Mouse (Mus musculus): Measurements from ENCODE around the gene Pdzrn3. TPM values are rescaled to one million over a fixed set of nuclear protein-coding genes. Genes with fewer than 3 reads are reported as not detected.

Gene Pdzrn3
- total RNA-seq, 2 experiments from 2014 or later: 22.8 to 23.0 TPM

- no peak for DNase-seq (ENCODE audit: low spot score in 2 of 2)
Observed at GRCm38 (mm10) chr6:101329499-101329898, 48.2 kb downstream of the Pdzrn3 start.

DNA sequence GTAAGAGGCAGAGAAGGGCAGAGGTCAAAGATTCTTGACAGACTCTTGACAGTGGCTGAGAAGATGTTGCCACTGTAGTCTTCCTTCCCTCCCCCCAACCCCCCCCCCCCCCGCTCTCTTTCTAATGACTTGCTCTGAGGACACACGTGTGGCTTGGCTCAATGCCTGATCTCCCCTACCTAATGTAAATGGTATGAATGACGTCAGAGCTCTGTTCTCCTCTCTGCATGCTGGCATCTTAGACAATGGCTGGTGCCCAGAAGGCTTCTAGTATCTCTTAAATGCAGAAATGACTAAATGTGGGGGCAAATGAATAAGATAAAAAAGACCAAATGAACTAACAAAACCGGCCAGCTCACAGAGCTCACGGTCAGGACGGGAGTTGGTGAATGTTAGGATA lies 49.2 kb downstream of the Pdzrn3 start:
- DNase-seq (ENCODE audit: low spot score in 2 of 2): no peak

DNA sequence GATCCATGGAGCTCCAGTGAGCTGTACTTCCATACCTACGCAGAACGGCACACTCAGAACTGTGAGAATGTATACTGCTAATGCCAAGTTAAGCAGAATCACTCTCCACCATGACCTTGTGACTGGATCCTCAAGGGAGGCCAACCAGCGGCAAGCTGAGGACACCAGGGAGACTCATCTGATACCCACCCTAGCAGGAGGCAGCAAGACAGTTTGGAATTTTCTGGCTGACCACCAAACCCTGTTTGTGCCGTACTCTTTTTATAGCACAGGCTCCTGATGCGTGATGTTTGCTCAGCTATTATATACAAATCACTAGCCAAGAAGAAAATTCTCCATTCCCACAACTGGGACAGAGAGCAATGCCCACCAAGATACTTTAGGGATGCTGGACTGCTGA lies 50.0 kb downstream of the Pdzrn3 start:
- no peak for DNase-seq (ENCODE audit: low spot score in 2 of 2)

DNA sequence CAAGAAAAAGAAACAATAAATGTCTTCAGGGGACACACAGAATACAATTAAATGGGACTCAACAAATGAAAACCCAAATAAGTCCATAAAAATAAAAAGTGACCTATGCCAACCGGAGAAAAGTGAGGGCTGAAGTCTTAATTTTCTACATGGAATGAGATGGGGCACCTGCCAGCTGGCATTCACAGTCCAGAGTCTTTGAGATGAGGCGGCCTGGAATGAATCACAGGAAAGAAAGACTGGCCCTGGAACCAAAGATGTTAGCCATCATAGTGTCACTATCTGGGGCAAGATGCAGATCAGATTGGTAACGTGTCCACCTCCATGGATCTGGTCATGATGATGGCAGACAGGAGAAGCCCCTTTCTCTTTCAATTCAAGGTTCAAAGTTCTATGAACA lies 50.5 kb downstream of the Pdzrn3 start:
- DNase-seq (ENCODE audit: low spot score in 2 of 2): no peak

- no peak for DNase-seq (ENCODE audit: low spot score in 2 of 2)
Observed at GRCm38 (mm10) chr6:101325842-101326639, 51.7 kb downstream of the Pdzrn3 start.

DNA sequence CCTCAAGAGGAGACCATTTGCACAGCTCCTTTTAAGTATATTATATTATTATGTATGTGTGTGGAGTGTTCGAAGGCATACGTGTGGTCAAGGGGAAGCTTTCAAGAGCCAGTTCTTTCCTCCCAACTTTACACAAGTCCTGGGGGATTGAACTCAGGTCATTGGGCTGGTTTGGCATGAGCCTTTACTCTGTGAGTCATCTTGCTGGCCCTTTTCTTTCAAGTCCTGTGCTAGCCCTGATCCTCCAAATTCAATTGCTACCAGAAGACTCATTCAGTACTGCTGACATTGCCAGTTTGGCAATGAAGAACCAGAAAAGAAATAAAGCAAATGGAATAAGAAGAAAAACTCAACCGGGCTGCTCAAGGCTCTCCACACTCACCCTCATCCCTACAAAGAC lies 55.1 kb downstream of the Pdzrn3 start:
- DNase-seq (ENCODE audit: low spot score in 2 of 2): no peak

- DNase-seq (ENCODE audit: low spot score in 2 of 2): no peak
Observed at GRCm38 (mm10) chr6:101320386-101320785, 57.3 kb downstream of the Pdzrn3 start.

DNA sequence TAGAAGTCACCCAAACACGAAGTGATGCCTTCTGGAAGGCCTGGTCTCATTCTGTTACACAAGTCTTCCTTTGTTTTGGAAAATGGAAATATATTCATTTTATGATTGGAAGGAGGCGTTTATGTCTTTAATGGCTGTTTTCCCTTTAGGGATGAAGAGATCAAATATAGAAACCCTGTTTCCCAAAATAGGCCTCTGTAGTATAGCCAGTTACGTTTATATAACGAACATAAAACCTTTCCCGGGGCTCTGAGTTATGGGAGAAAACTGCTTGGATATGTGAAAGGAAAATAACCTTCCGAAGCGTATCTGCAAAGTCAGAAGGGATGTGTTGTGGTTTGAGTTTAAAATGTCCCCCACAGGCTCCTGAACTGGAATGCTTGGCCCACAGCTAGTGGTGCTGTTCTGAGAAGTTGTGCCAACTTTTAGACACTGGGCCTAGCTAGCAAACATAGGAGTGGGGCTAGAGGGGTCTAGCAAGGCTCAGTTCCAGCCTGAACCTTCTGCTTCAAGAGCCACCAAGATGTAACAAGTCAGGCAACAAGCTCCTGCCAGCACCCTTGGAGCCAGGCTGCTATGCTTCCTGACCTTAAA lies 58.2 kb downstream of the Pdzrn3 start:
- no peak for DNase-seq (ENCODE audit: low spot score in 2 of 2)

GRCm38 (mm10) chr6:101318530-101318929 lies 59.2 kb downstream of the Pdzrn3 start:
- no peak for DNase-seq (ENCODE audit: low spot score in 2 of 2)

GRCm38 (mm10) chr6:101311446-101311845 lies 66.3 kb downstream of the Pdzrn3 start:
- no peak for DNase-seq (ENCODE audit: low spot score in 2 of 2)

- DNase-seq (ENCODE audit: low spot score in 2 of 2): no peak
Observed at GRCm38 (mm10) chr6:101310491-101310890, 67.2 kb downstream of the Pdzrn3 start.

- no peak for DNase-seq (ENCODE audit: low spot score in 2 of 2)
Observed at GRCm38 (mm10) chr6:101307964-101308531, 69.6 kb downstream of the Pdzrn3 start.

DNA sequence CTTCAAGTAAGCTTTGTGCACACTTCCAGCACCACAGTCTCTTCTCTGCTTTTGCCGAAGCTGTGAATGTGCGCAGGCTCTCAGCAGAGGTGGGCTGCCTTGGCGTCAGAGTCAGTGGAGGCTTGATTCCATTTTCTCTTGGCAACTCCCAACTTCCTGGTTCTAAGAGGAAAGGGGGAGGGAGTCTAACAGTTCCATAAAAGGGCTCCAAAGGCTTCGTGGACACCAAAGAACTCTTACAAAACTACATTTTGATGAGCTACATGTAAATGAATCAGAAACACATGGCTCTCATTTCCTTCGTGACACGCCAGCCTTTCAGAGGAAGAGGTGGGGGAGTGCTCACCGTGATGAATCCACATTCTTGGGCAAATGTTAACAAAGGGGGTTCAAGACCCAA lies 70.9 kb downstream of the Pdzrn3 start:
- DNase-seq (ENCODE audit: low spot score in 2 of 2): no peak

GRCm38 (mm10) chr6:101305543-101305942 lies 72.2 kb downstream of the Pdzrn3 start:
- DNase-seq (ENCODE audit: low spot score in 2 of 2): no peak

DNA sequence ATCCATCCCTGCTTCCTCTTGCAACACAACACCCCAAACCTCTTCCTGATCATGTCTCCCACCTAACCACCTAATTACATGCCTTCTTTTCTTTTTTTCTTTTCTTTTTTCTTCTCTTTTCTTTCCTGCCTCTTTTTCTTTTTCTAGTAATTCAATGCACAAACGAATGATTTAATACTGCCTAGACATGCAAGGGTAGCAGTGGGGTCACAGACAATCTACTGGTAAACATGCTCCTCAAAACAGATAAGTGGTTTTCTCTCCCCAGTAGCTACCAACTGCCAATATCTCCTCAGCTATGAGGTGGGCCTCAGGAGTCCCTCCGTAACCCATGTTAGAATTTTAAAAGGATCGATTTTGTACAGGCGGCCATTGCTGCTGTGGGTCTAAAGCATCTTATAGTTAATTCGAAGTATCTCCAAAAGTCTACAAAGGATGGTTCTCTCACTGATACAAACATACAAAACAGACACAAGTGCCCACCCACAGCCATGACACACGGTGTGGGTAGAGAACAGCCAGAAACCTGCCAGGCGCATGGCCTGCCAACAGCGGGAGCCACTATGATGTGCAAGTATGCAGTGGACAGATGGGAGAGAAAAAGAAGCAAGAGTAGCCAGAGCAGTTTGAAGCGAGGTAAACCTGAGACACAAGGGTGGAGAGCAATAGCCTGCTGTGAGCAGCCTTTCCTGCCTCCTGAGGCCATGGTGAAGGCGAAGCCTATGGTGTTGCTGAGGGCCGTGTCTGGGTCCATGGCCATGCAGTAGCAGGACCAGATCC lies 73.5 kb downstream of the Pdzrn3 start:
- no peak for DNase-seq (ENCODE audit: low spot score in 2 of 2)

- no peak for DNase-seq (ENCODE audit: low spot score in 2 of 2)
Observed at GRCm38 (mm10) chr6:101303501-101303900, 74.2 kb downstream of the Pdzrn3 start.

GRCm38 (mm10) chr6:101301154-101301553 lies 76.5 kb downstream of the Pdzrn3 start:
- DNase-seq (ENCODE audit: low spot score in 2 of 2): no peak

DNA sequence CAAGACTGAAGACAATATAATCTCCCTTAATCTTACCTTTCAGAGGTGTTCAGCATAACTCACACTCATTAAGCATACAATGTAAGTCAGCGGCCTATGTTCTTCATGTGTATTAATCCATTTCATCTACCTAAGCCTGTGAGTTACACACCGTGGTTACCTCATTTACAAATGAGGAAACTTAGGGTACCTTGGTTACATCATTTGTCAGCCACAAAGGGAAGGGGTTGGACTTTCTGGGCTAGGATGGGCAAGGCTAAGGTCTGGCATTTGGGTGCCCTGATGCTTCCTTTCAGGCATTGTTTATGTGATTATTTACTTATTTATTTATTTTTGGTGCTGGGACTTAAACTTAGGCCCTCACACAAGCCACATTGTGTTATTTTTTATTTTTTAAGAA lies 78.3 kb downstream of the Pdzrn3 start:
- DNase-seq (ENCODE audit: low spot score in 2 of 2): no peak

DNA sequence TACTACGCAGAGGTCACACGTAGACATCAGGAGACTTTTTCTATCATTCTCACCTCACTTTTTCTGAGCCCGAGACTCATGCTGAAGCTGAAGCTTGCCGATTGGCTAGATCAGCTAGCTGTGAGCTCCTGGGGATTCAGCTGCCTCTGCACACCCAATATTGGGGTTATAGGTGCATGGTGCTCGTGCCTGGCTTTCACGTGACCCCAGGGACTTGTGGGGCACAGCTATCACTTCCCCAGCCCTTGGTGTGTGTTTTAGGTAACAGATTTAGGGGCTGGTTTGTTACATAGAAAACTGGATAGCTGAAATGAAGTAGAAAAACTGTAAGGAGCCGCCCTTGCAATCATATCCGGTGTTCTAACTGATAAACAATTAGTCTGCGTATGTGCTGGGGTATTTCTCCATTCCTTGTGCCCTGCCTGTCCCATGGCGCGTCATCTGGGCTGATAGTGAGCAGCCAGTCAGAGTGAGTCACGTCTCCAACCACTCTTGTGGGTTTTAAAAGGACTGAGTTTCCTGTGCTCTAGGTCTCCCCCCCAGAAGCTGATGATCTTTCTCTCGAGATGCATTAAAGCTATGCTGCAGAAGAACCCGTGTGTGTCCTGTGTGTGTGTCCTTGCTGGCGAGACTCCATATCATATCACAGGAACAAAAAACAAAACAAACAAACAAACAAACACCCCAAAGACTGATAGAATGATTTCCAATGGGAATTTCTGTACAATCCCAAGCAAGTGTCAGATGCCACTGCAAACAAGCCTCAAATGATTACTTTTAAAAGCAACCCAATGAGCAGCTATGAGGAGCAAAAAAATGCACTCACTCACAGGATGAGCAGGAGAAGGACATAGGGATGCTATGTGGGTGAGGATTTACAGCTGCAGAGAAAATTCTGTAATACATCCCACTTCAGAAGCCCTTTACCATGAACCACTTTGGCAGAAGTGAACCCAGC lies 79.9 kb downstream of the Pdzrn3 start:
- DNase-seq (ENCODE audit: low spot score in 2 of 2): no peak

DNA sequence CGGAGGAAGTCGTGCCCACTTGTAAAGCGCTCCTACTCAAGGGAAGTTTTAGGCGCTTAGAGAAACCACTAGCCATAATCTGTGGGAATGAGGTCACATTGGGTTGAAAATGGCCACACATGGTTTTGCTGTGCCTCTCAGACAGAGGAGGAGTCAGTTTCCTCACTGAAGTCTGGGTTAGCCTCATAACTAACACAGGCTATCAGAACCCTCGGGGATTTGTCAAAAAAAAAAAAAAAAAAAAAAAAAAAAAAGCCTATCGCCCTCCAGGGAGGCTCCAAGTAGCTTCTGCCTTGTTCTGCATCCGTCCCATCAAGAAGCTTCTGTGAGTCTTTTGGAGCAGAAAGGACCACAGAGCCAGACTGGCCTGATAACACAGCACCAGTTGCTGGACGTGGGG lies 80.7 kb downstream of the Pdzrn3 start:
- DNase-seq (ENCODE audit: low spot score in 2 of 2): no peak

GRCm38 (mm10) chr6:101296280-101296679 lies 81.4 kb downstream of the Pdzrn3 start:
- DNase-seq (ENCODE audit: low spot score in 2 of 2): no peak
